Mouse (Mus musculus): Measurements from ENCODE around the gene Optc. TPM values are rescaled to one million over a fixed set of nuclear protein-coding genes. Genes with fewer than 3 reads are reported as not detected.
A peak's percentile ranks its signal among the peaks of the same experiment; 100 is the strongest.

The Optc gene
- total RNA-seq, 1 experiment from 2014 or later = not detected

GRCm38 (mm10) chr1:133857781-133858180, 50.0 kb downstream of the Optc start:
- no peak for ATAC-seq (replicated peaks; ENCODE audit: insufficient number of reproducible peaks, low FRiP score, low TSS enrichment, poor library complexity, severe bottlenecking)

- no peak for ATAC-seq (replicated peaks; ENCODE audit: insufficient number of reproducible peaks, low FRiP score, low TSS enrichment, poor library complexity, severe bottlenecking)
These were observed 50.6 kb downstream of the Optc start for GRCm38 (mm10) chr1:133857171-133857570.

GRCm38 (mm10) chr1:133856655-133857054, 51.1 kb downstream of the Optc start:
- no peak for ATAC-seq (replicated peaks; ENCODE audit: insufficient number of reproducible peaks, low FRiP score, low TSS enrichment, poor library complexity, severe bottlenecking)

- peak; percentile 55 for ATAC-seq (replicated peaks; ENCODE audit: insufficient number of reproducible peaks, low FRiP score, low TSS enrichment, poor library complexity, severe bottlenecking)
These were observed 51.7 kb downstream of the Optc start for GRCm38 (mm10) chr1:133856133-133856541.

- ATAC-seq (replicated peaks; ENCODE audit: insufficient number of reproducible peaks, low FRiP score, low TSS enrichment, poor library complexity, severe bottlenecking) = no peak
These were observed 52.4 kb downstream of the Optc start for GRCm38 (mm10) chr1:133855274-133856017.

GRCm38 (mm10) chr1:133854421-133855273, 53.2 kb downstream of the Optc start:
- ATAC-seq (replicated peaks; ENCODE audit: insufficient number of reproducible peaks, low FRiP score, low TSS enrichment, poor library complexity, severe bottlenecking) = no peak

Other genes starting within 250 kb of the Optc start
- 15.3 to 43.2 TPM (median 22.6 TPM) in 3 replicates for gene Zbed6, start 247.1 kb downstream of the Optc start, total RNA-seq (2017)
- gene Gm38394, start 246.7 kb downstream of the Optc start, total RNA-seq (2017) = 10.1 to 21.1 TPM (median 12.8 TPM) in 3 replicates
- 35.8 to 132 TPM (median 52.2 TPM) in 3 replicates for gene Lax1, start 217.9 kb downstream of the Optc start, total RNA-seq (2017)
- 16.7 to 44.9 TPM (median 20.6 TPM) in 3 replicates for gene Atp2b4, start 107.0 kb downstream of the Optc start, total RNA-seq (2017)
- gene Prelp, start 13.4 kb upstream of the Optc start, total RNA-seq (2017) = not detected in 3 replicates
- not detected in 3 replicates for gene Fmod, start 129.3 kb upstream of the Optc start, total RNA-seq (2017)
- 390 to 783 TPM (median 430 TPM) in 3 replicates for gene Btg2, start 171.1 kb upstream of the Optc start, total RNA-seq (2017)
- 0.67 to 1.4 TPM (median 0.85 TPM) in 3 replicates for gene Chit1, start 203.2 kb upstream of the Optc start, total RNA-seq (2017)